Mouse (Mus musculus) liver, embryonic 14.5 days (tissue): ENCODE data around the gene Tbx6.

Experiments
- CTCF ChIP-seq: IDR thresholded peaks from 2 replicates; pipeline ENCODE4 v1.5.1; 2016; ENCODE audit warnings: antibody characterized with exemption, low read depth, control low read depth
- EP300 ChIP-seq: IDR thresholded peaks from 2 replicates; pipeline ENCODE4 v1.6.1; 2016; ENCODE audit warnings: antibody characterized with exemption, low read depth

DNA sequence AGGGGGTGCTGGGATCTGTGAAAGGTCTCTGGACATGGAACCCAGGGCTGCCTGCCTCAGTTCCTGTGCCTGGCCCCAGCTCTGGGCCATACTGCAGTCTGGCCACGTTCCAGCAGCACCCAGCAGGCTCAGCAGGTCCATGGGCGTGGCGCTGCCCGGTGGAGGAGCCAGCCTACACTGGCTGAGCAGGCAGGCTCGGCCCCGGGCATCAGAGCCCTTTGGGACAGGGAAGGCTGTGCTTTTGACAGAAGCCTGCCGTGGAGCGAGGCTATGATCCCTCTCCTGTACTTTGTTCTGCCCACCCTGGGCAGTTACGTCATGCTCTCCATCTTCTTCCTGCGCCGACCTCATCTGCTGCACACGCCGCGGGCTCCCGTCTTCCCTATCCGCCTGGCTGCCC lies 15.1 kb upstream of the Tbx6 start, which contains the start of gene Gdpd3:
- TF ChIP-seq CTCF = no peak
- TF ChIP-seq EP300 = no peak
